ENCODE assay signal across 8 mouse cellular contexts in genomic region chr15:96286935-96287292, GRCm38 (mm10). TPM values are rescaled to one million over a fixed set of nuclear protein-coding genes. Genes with fewer than 3 reads are reported as not detected.
DNase-seq lines count a peak whose midpoint lies in the region; ATAC-seq and TF ChIP-seq lines count a peak whose summit lies in the region.

No protein-coding gene starts in this region.

- H3K27ac ChIP-seq in embryonic facial prominence, embryonic 12.5 days: peak overlapping the region; percentile 100
- peak overlapping the region; percentile 100 for H3K27ac ChIP-seq in hindbrain, postnatal 0 days

- peak overlapping the region; percentile 87 for H3ac ChIP-seq in myocyte (ENCODE audit: control insufficient read depth, insufficient read length)

- intact Hi-C loops in left cerebral cortex, postnatal 25 days (cut with DNase I): loop anchor here (1.0 to 10.0 kb wide), 3 partner anchors 115 to 492 kb away; partner anchors contain the start of gene Ano6

- peak overlapping the region; percentile 99 for H3K9ac ChIP-seq in embryonic facial prominence, embryonic 12.5 days
- H3K9ac ChIP-seq in hindbrain, postnatal 0 days (replicated peaks; ENCODE audit: low read length): peak overlapping the region; percentile 100

- DNase-seq in lung, adult 2 months: no peak
- DNase-seq in lung, adult 18-20 months: no peak
- DNase-seq in hindbrain, postnatal 0 days (ENCODE audit: low spot score): no peak
- no peak for DNase-seq in cerebellum, postnatal 10 days
- no peak for DNase-seq in adrenal gland, postnatal 36 days
- no peak for DNase-seq in left cerebral cortex, postnatal 25 days (ENCODE audit: low spot score in 2 of 2)

- peak overlapping the region; percentile 92 for H3K4me3 ChIP-seq in lung, adult 2 months (replicated peaks; ENCODE audit: extremely low read depth, low read depth, low read length)
- H3K4me3 ChIP-seq in embryonic facial prominence, embryonic 12.5 days: peak overlapping the region; percentile 88
- peak overlapping the region; percentile 95 for H3K4me3 ChIP-seq in hindbrain, postnatal 0 days (ENCODE audit: low read length)
- peak overlapping the region; percentile 73 for H3K4me3 ChIP-seq in myocyte

- no peak for TF ChIP-seq CTCF in lung, adult 2 months (IDR thresholded peaks at IDR 0.05; ENCODE audit: insufficient read depth, low read length)
- TF ChIP-seq CTCF in hindbrain, postnatal 0 days (IDR thresholded peaks at IDR 0.05; ENCODE audit: low read depth): no peak

- peaks cover 66% of the 10 kb centered on the region for H3K79me2 ChIP-seq in myocyte (ENCODE audit: control insufficient read depth, insufficient read depth)

- ATAC-seq in embryonic facial prominence, embryonic 12.5 days (ENCODE audit: insufficient number of reproducible peaks, insufficient read depth, low FRiP score, low TSS enrichment): peak; percentile 16; the same call in 1 of the 2 replicates
- peak; percentile 63 for ATAC-seq in hindbrain, postnatal 0 days

- no peaks in the 10 kb centered on the region for H3K27me3 ChIP-seq in embryonic facial prominence, embryonic 12.5 days
- no peaks in the 10 kb centered on the region for H3K27me3 ChIP-seq in hindbrain, postnatal 0 days (ENCODE audit: insufficient read depth, low read length)
- no peaks in the 10 kb centered on the region for H3K27me3 ChIP-seq in myocyte (ENCODE audit: control insufficient read depth, insufficient read depth, insufficient read length)

- WGBS in lung, adult 2 months: under 1% methylated on average over 33 of the region's 63 CpGs
- 0% methylated on average over 15 of the region's 63 CpGs for WGBS in embryonic facial prominence, embryonic 12.5 days
- WGBS in hindbrain, postnatal 0 days: under 1% methylated on average over 42 of the region's 63 CpGs

- H3K4me1 ChIP-seq in lung, adult 2 months (ENCODE audit: control insufficient read depth, insufficient read depth, low read length): peaks cover 15% of the 10 kb centered on the region
- peaks cover 24% of the 10 kb centered on the region for H3K4me1 ChIP-seq in embryonic facial prominence, embryonic 12.5 days
- 0 out of 2 replicates have a peak, but pooled peaks cover 3% of the 10 kb centered on the region for H3K4me1 ChIP-seq in hindbrain, postnatal 0 days (ENCODE audit: insufficient read depth, low read length)

- H3K4me2 ChIP-seq in embryonic facial prominence, embryonic 12.5 days (replicated peaks): peak overlapping the region; percentile 81
- peak overlapping the region; percentile 71 for H3K4me2 ChIP-seq in hindbrain, postnatal 0 days (ENCODE audit: low read depth, low read length)
- no peak overlapping the region for H3K4me2 ChIP-seq in myocyte (ENCODE audit: low read depth)

- H3K9me3 ChIP-seq in embryonic facial prominence, embryonic 12.5 days: no peaks in the 10 kb centered on the region
- H3K9me3 ChIP-seq in hindbrain, postnatal 0 days (ENCODE audit: low read length): no peaks in the 10 kb centered on the region

- TF ChIP-seq POLR2A in lung, adult 2 months (IDR thresholded peaks at IDR 0.05; ENCODE audit: borderline replicate concordance, extremely low read depth, low read depth, low read length): no peak
- TF ChIP-seq POLR2A in myocyte (IDR thresholded peaks at IDR 0.05; ENCODE audit: insufficient read length, low read depth): no peak

- H3K36me3 ChIP-seq in embryonic facial prominence, embryonic 12.5 days: no peaks in the 10 kb centered on the region
- H3K36me3 ChIP-seq in hindbrain, postnatal 0 days (ENCODE audit: insufficient read depth, low read length): no peaks in the 10 kb centered on the region
- peaks cover 6% of the 10 kb centered on the region for H3K36me3 ChIP-seq in myocyte (ENCODE audit: control insufficient read depth, insufficient read depth)

TF ChIP-seq in myocyte, 11 proteins besides CTCF, POLR2A, EP300 and RAD21:
- TF ChIP-seq MYOG (IDR thresholded peaks at IDR 0.05; ENCODE audit: control insufficient read depth in 1 of 3, insufficient read depth in 1 of 3, insufficient read length in 2 of 3, low read depth in 2 of 3): no peak
- no peak for TF ChIP-seq E2F4 (IDR thresholded peaks at IDR 0.05; ENCODE audit: insufficient read depth)
- no peak for TF ChIP-seq USF1 (IDR thresholded peaks at IDR 0.05; ENCODE audit: low read depth)
- no peak for TF ChIP-seq REST (IDR thresholded peaks at IDR 0.05; ENCODE audit: insufficient read depth, insufficient read length)
- no peak for TF ChIP-seq TCF3 (IDR thresholded peaks at IDR 0.05; ENCODE audit: insufficient read length, low read depth)
- no peak for TF ChIP-seq SRF (IDR thresholded peaks at IDR 0.05; ENCODE audit: control insufficient read depth, insufficient read length, low read depth)
- no peak for TF ChIP-seq CEBPB (IDR thresholded peaks at IDR 0.05; ENCODE audit: insufficient read depth, poor library complexity, severe bottlenecking)
- TF ChIP-seq MAX (IDR thresholded peaks at IDR 0.05; ENCODE audit: low read depth): no peak

RNA-seq across cellular contexts. Expression of gene Arid2, which starts 0.4 kb away (rescaled TPM):
- 17.4 and 17.5 TPM in 2 replicates for polyA plus RNA-seq in lung, adult 2 months (2012; rRNA removed)
- polyA plus RNA-seq in embryonic facial prominence, embryonic 12.5 days (2016; fragmentation: Nextera tagmentation; extraction: Ambion mirVana): 33.0 and 33.1 TPM in 2 replicates
- 35.0 and 38.4 TPM in 2 replicates for total RNA-seq in hindbrain, postnatal 0 days (2014; rRNA removed)
- 11.2 and 11.5 TPM in 2 replicates for polyA plus RNA-seq in hindbrain, postnatal 0 days (2015; fragmentation: Nextera tagmentation; extraction: Ambion mirVana)
- polyA plus RNA-seq in myocyte (2012; fragmentation: generic; extraction: Trizol): 9.3 TPM
- 10 to 100 TPM; 37.5 to 42.5 TPM for total RNA-seq in adrenal gland, postnatal 36 days (2021)
- 10 to 100 TPM; 35.3 to 36.0 TPM for total RNA-seq in left cerebral cortex, postnatal 25 days (2021)
